Mouse (Mus musculus): ENCODE data around the gene Clec2d.
A peak's percentile ranks its signal among the peaks of the same experiment; 100 is the strongest.
"Not testable (repeated sequence)": the region's sequence is repeated elsewhere in the genome, so short reads cannot be mapped to it uniquely, and the experiment has no call there.

The Clec2d gene

DNA sequence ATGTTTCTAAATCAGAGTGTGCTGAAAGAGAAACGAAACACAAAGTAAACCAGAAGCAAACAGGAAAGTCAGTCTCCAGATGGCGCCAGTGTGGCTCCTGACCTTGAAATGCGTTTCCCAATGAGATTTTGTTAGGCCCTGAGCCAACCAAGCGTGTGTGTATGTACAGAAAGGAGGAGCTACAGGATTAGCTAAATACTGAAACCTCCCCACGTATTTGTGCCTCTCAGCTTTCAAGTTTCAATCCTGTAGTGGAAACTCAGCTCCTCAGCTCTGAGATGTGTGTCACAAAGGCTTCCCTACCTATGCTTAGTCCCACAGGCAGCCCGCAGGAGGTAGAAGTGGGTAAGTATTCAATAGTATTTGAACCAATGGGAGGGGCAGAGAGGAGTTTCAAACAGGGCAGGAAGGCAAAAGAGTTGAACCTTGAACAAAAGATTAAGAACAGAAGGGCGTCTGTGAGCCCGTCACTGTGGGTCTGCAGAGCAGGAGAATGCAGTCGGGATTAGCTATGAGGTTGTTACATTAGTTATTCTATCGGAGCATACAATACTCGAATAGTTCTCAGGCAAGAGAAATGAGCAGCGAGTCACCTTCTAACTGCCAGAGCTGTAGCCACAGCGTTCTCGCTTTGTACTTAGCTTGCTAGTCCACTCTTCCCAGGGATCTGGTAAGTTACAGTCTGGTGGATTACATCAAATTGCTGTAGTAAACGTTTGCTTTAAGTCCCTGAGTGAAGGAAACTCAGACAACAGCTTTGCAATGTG is at the start of gene Clec2d:
TSS of gene Clec2d (plus strand) at position 213 of the 767 bp plus-strand sequence.
- no peaks in the 10 kb centered on the region for H3K27me3 ChIP-seq (ENCODE audit: control insufficient read depth, insufficient read depth, low read length, poor library complexity, severe bottlenecking)
- DNase-seq (ENCODE audit: low read depth, low spot score), result peak; percentile 93
- peaks cover 18% of the 10 kb centered on the region for H3K36me3 ChIP-seq (ENCODE audit: control insufficient read depth, insufficient read depth, low read length, poor library complexity, severe bottlenecking)

DNA sequence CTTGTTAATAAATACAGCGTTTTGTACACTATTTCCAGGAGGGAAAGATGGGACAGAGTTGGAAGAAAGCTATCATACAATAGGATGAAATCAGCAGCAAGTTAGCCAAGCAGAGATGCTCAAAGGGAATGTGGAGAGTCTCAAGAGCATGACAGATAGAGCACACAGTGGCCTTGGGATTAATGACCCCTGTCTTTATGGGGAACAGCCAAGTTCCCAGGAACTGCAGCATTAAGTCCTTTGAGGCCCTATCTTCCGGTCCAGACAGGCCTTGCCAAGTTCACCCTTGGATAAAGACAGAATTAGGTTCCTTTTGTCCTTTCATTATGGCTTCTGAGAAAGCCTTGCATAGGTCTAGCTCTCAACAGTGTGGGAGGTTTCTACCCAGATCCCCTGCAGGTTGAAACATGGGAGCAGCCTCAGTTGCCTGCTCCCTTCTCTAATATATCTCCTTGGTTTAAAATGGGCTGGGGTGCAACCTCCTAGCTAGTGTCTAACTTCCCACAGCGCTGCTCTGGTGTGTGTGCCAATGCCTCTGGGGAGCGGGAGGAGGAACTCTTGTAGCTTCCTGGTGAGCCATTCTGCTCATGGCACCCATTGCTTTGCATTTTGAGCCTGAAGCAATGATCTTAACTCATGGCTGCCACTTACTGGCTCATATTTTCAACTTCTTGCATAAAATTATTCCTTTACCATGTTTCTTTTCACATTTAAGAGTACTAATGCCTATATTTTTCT is 47.6 kb upstream of the Clec2d start:
- no peak for DNase-seq (ENCODE audit: low read depth, low spot score)
- Histone ChIP-seq H3K27me3 (ENCODE audit: control insufficient read depth, insufficient read depth, low read length, poor library complexity, severe bottlenecking) (no peaks in the 10 kb centered on the region), H3K36me3 (ENCODE audit: control insufficient read depth, insufficient read depth, low read length, poor library complexity, severe bottlenecking) (no peaks in the 10 kb centered on the region)

DNA sequence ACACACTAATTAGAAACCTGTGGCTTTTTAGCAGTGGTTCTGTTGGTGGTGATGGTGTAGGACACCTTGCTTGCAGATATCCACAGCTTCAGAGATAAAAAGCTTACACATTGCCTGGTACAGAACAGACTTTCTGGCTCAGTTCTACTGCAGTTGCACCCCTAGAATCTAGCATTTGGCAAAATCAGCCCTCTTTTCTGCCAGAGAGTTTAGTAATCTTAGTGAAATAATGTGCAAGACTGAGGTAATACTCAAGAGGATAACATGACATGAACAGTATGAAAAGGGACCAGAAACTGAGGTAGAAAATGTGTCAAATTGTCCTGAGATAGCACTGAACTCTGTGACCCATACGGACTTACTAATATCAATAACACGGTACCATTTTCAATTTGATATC is 33.6 kb upstream of the Clec2d start:
- DNase-seq (ENCODE audit: low read depth, low spot score), result no peak
- H3K36me3 ChIP-seq (ENCODE audit: control insufficient read depth, insufficient read depth, low read length, poor library complexity, severe bottlenecking), result no peaks in the 10 kb centered on the region
- H3K27me3 ChIP-seq (ENCODE audit: control insufficient read depth, insufficient read depth, low read length, poor library complexity, severe bottlenecking), result no peaks in the 10 kb centered on the region

DNA sequence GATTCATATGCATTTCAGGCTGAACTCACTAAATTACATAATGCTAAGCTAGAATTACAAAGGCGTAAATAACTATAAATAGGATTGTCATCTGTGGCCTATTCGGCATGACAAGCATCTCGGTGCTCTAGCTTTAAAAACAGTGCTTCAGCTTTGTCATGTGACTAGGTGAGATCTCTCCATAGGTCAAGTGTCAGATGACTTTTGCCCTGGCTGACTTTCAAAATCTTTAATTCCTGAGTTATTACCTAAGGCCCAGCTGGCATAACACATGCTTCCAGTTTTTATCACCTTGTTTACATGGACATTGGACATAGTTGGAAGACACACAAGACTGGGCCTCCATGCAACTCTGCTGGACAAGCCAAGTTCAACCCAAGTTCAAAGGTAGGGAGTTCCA is 20.3 kb upstream of the Clec2d start:
- Histone ChIP-seq H3K27me3 (ENCODE audit: control insufficient read depth, insufficient read depth, low read length, poor library complexity, severe bottlenecking) (no peaks in the 10 kb centered on the region), H3K36me3 (ENCODE audit: control insufficient read depth, insufficient read depth, low read length, poor library complexity, severe bottlenecking) (no peaks in the 10 kb centered on the region)
- no peak for DNase-seq (ENCODE audit: low read depth, low spot score)

DNA sequence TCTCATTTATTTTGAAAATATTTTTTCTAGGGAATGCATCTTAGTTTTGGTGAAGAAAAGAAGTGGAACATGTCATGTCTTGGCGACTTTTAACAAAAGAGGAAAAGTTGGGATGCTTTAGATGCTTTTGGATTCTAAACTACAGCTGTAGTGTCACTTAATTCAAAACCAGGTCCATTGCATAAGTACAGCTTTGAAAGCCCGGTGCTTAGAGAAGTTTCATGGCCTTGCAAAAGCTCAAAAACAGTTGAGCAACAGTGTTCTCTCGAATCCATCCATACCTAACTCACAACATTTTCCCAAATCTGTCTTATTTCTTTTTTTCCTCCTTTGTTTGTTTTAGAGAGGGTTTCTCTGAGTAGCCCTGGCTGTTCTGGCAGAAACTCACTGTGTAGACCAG is 19.3 kb upstream of the Clec2d start:
- DNase-seq (ENCODE audit: low read depth, low spot score), result no peak
- no peaks in the 10 kb centered on the region for H3K27me3 ChIP-seq (ENCODE audit: control insufficient read depth, insufficient read depth, low read length, poor library complexity, severe bottlenecking)
- no peaks in the 10 kb centered on the region for H3K36me3 ChIP-seq (ENCODE audit: control insufficient read depth, insufficient read depth, low read length, poor library complexity, severe bottlenecking)

DNA sequence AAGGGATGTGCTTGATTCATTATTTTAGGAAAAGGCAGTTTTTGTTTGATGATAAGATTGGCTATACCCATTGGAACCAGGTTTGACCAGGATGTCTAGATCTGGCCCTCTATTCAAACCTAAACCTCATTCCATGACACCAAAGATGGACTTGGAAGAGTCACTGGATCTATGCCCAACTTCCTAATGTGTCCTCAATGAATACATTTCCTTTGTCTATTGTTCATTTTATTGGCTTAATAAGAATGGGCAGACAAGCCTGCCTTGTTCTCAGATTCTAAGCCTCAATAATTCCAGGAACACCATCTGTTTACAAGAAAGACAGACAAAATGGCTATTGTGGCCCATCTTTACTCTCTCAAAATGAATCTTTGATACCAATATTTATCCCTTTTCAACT is 18.5 kb upstream of the Clec2d start:
- Histone ChIP-seq H3K27me3 (ENCODE audit: control insufficient read depth, insufficient read depth, low read length, poor library complexity, severe bottlenecking) (no peaks in the 10 kb centered on the region), H3K36me3 (ENCODE audit: control insufficient read depth, insufficient read depth, low read length, poor library complexity, severe bottlenecking) (no peaks in the 10 kb centered on the region)
- DNase-seq (ENCODE audit: low read depth, low spot score), result no peak

DNA sequence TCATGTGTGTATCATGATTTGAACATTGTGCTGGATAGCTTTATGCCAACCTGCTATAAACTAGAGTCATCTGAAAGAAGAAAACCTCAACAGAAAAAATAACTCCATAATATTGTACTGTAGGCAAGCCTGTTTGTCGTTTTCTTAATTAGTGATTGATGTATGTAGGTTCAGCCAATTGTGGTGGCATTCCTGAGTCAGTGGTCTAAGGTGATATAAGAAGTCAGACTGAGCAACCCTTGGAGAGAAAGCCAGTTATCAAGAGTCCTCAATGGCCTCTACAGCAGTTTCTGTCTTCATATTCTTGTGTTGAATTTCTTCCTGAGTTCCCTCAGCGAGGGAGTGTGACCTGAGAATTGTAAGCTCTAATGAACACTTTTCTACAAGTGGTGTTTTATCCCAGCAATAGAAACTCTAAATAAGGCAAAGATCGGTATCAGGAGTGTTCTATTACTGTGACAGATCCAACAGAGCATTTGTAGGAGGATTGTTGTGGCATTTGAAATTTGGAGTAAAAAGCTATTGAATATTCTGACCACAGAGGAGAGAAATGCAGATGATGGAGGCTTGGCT is 17.7 kb upstream of the Clec2d start:
- H3K27me3 ChIP-seq (ENCODE audit: control insufficient read depth, insufficient read depth, low read length, poor library complexity, severe bottlenecking), result no peaks in the 10 kb centered on the region
- no peak for DNase-seq (ENCODE audit: low read depth, low spot score)
- H3K36me3 ChIP-seq (ENCODE audit: control insufficient read depth, insufficient read depth, low read length, poor library complexity, severe bottlenecking), result no peaks in the 10 kb centered on the region

DNA sequence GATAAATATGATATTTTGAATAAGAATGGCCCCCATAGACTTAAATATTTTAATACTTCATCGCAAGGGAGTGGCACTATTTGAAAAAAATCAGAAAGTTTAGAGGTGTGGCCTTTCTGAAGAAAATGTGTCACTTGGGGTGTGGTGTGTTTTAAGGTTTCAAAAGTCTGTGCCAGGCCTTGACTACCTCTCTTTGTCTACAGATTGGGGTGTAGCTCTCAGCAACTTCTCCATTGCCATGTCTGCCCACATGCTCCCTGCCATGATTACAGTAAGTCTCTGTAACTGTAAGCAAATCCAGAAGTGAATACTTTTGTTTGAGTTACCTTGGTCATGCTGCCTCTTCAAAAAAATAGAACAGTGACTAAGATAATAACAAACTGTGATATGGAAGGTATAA is 16.8 kb upstream of the Clec2d start:
- Histone ChIP-seq H3K36me3 (ENCODE audit: control insufficient read depth, insufficient read depth, low read length, poor library complexity, severe bottlenecking) (no peaks in the 10 kb centered on the region), H3K27me3 (ENCODE audit: control insufficient read depth, insufficient read depth, low read length, poor library complexity, severe bottlenecking) (no peaks in the 10 kb centered on the region)
- DNase-seq (ENCODE audit: low read depth, low spot score), result no peak

DNA sequence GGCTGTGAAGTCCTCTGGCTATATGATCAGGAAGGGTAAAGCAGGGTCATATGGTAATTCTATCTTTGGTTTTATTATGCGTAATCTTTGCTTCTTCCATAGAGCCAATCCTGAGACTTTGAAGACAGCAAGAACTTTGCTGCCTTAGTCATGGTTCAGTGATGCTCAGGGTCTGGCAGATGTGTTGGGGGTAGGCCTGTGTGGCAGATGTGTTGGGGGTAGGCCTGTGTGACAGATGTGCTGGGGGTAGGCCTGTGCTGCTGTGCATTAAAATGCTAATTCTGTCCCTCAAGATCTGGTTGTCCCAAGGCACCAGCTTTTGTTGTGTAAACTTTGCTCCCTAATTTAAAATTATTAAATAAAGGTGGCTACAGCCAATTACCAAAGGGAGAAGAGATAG is 9.5 kb upstream of the Clec2d start:
- Histone ChIP-seq H3K27me3 (ENCODE audit: control insufficient read depth, insufficient read depth, low read length, poor library complexity, severe bottlenecking) (no peaks in the 10 kb centered on the region), H3K36me3 (ENCODE audit: control insufficient read depth, insufficient read depth, low read length, poor library complexity, severe bottlenecking) (no peaks in the 10 kb centered on the region)
- DNase-seq (ENCODE audit: low read depth, low spot score), result no peak

DNA sequence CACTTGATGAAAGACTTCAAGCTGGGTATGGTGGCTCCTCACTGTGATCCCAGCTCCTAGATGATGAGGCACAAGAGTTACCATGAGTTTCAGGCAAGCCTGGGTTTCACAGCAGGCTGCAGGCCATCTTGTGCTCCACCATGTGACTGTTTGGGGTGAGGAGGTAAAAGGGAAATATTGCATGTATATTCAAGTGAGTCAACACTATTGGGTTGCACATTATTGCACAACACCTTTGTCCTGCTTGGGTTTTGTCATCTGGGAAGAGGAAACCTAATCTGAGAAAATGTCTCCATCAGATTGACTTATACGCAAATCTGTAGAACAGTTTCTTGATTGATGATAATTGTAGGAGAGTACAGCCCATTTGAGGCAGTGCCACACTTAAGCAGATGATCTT is 8.7 kb upstream of the Clec2d start:
- no peak for DNase-seq (ENCODE audit: low read depth, low spot score)
- Histone ChIP-seq H3K27me3 (ENCODE audit: control insufficient read depth, insufficient read depth, low read length, poor library complexity, severe bottlenecking) (no peaks in the 10 kb centered on the region), H3K36me3 (ENCODE audit: control insufficient read depth, insufficient read depth, low read length, poor library complexity, severe bottlenecking) (no peaks in the 10 kb centered on the region)

DNA sequence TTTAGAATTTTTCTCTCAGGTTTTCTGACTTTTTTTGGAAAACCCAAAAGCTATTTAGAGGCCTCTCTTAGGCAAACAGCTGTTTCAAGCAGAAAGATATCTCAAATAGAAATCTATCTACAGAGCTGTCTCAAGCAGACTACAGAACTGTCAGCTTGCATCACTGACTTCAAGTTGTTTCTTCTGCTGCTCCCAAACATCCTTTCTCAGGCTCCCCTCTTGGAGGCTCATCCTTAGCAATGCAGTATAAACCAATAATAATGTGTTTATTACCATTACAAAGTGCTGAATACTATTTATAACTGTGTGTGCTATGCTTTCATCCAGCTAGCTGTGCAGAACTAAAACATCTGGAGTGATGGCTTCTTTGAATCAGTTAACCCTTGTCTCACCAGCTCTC is 5.6 kb upstream of the Clec2d start:
- DNase-seq (ENCODE audit: low read depth, low spot score), result no peak

DNA sequence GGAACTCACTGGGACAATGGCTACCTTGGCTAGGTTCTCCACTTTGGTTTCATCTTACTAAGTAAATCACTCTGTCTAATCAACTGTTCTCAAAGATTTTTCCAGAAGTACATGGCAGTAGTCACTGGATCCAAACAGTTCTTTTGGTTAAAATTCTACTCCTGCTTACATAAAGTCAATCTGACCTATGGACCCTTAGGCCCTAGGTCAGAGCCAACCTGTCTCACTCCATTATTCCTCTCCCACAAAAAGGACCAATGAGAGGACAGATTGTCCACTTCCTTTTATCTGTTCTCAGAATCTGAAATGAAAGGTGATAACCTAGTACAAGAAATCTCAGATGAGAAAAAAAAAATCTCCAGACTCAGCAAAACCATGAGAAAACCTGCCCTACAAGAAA is 4.8 kb upstream of the Clec2d start:
- DNase-seq (ENCODE audit: low read depth, low spot score), result no peak
- Histone ChIP-seq H3K36me3 (ENCODE audit: control insufficient read depth, insufficient read depth, low read length, poor library complexity, severe bottlenecking) (no peaks in the 10 kb centered on the region), H3K27me3 (ENCODE audit: control insufficient read depth, insufficient read depth, low read length, poor library complexity, severe bottlenecking) (no peaks in the 10 kb centered on the region)

More for the DNA sequence above, 5.6 kb upstream of the Clec2d start:
- H3K36me3 ChIP-seq (ENCODE audit: control insufficient read depth, insufficient read depth, low read length, poor library complexity, severe bottlenecking), result no peaks in the 10 kb centered on the region
- H3K27me3 ChIP-seq (ENCODE audit: control insufficient read depth, insufficient read depth, low read length, poor library complexity, severe bottlenecking), result no peaks in the 10 kb centered on the region

DNA sequence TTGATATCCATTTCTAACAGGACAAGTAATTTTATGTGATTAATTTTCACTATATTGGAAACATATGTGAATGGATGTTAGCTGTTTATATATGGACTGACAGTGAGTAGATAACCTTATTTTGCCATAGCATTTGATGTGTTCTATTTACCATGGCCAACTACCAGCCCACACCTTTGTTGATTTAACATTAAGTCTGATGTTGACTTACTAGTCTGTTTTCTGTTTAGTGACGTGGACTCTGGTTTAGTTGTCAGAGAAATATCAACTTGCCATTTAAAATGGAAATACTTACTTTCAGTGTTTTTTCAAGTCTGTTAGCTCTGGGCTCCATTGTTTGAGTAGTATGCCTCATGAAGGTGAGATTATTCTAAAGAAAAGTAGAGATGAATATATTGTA is 3.8 kb upstream of the Clec2d start:
- no peak for DNase-seq (ENCODE audit: low read depth, low spot score)
- no peaks in the 10 kb centered on the region for H3K27me3 ChIP-seq (ENCODE audit: control insufficient read depth, insufficient read depth, low read length, poor library complexity, severe bottlenecking)
- H3K36me3 ChIP-seq (ENCODE audit: control insufficient read depth, insufficient read depth, low read length, poor library complexity, severe bottlenecking), result no peaks in the 10 kb centered on the region

DNA sequence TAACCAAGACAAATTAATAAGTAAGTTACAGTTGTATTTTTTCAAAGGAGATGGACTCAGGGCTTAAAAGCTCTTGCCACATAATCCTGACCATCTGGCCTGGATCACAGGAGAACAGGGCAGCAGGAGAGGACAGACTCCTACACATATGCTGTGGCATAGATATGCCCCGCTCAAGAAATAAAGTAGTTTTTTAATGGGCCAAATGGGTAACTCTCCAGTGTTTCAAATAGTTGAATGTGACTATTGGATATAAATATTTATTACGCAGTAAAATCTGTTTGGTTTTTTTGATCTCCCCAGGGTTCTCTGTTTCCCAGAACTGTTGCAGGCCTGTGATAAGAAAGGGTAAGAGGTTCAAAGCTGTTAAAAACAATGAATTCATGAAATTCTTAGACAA is 1.1 kb upstream of the Clec2d start:
- Histone ChIP-seq H3K36me3 (ENCODE audit: control insufficient read depth, insufficient read depth, low read length, poor library complexity, severe bottlenecking) (peaks cover 11% of the 10 kb centered on the region), H3K27me3 (ENCODE audit: control insufficient read depth, insufficient read depth, low read length, poor library complexity, severe bottlenecking) (no peaks in the 10 kb centered on the region)
- no peak for DNase-seq (ENCODE audit: low read depth, low spot score)

DNA sequence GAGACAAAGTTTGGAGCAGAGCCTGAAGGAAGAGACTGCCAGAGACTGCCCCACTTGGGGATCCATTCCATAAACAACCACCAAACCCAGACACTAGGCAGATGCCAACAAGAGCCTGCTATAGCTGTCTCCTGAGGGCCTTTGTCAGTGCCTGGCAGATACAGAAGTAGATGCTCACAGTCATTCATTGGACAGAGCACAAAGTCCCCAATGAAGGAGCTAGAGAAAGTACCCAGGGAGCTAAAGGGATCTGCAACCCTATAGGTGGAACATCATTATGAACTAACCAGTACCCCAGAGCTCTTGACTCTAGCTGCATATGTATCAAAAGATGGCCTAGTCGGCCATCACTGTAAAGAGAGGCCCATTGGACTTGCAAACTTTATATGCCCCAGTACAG is 584 bp upstream of the Clec2d start:
- not testable (repeated sequence) for DNase-seq (ENCODE audit: low read depth, low spot score); H3K27me3 ChIP-seq (ENCODE audit: control insufficient read depth, insufficient read depth, low read length, poor library complexity, severe bottlenecking)
- peaks cover 16% of the 10 kb centered on the region for H3K36me3 ChIP-seq (ENCODE audit: control insufficient read depth, insufficient read depth, low read length, poor library complexity, severe bottlenecking)

All from splenic B cell, adult 2 months (primary cell).